Mouse (Mus musculus): ENCODE measurements around the gene Prss21.
"Not testable (repeated sequence)": the region's sequence is repeated elsewhere in the genome, so short reads cannot be mapped to it uniquely, and the experiment has no call there.

Prss21 gene

GRCm38 (mm10) chr17:23868513-23868912 is 657 bp downstream of the Prss21 start:
- peak; percentile 7 for DNase-seq

- peak; percentile 29 for DNase-seq
Measured at GRCm38 (mm10) chr17:23873884-23874856, 6.3 kb downstream of the Prss21 start.

GRCm38 (mm10) chr17:23876741-23877140 is 8.9 kb downstream of the Prss21 start:
- DNase-seq = no peak

GRCm38 (mm10) chr17:23877166-23877565 is 9.3 kb downstream of the Prss21 start:
- DNase-seq = no peak

GRCm38 (mm10) chr17:23880576-23880975 is 12.7 kb downstream of the Prss21 start, which contains the start of the genes Dcpp1 and Dcpp2:
TSS of gene Dcpp1 (plus strand) at chr17:23880876.
TSS of gene Dcpp2 (plus strand) at chr17:23880880.
- not testable (repeated sequence) for DNase-seq

- not testable (repeated sequence) for DNase-seq
Measured at GRCm38 (mm10) chr17:23917158-23917557, 49.3 kb downstream of the Prss21 start, which contains the start of gene Dcpp3. TSS of gene Dcpp3 (plus strand) at chr17:23917458.
